In the genomic region with DNA sequence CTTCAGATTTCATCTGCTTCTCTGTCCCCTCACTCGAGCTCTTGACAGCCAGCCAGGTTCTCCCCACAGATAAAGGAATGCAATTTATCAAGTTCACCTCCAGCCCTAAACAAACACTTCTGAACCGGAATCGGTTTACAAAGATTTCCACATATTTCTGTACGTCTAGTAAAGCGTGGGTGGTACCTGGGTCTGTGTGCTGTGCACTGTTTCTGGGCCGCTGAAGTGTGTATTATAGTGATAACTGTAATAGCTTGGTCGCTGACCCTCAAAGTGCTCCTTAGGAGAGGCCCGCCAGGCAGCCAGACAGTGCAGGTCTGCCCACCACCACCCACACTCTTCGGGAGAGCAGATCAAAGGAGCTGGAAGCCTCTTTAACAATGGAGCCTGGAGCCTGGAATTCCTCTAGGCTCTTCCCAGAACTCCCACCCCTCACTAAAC, we compare ENCODE assay signal across 12 mouse cellular contexts. TPM values are rescaled to one million over a fixed set of nuclear protein-coding genes. Genes with fewer than 3 reads are reported as not detected.
DNase-seq lines count a peak whose midpoint lies in the region; ATAC-seq lines count a peak whose summit lies in the region.
"Had no signal": no experiment of that assay in that cellular context is flagged by ENCODE, and none has a peak within 500 bp of the region (broad histone marks: within the 10 kb centered on the region; RNA-seq: fewer than 3 reads in every experiment).

No protein-coding gene starts in this region.

- H3K9me3 ChIP-seq in kidney, embryonic 16.5 days (ENCODE audit: low read length), result no peaks in the 10 kb centered on the region
- H3K9me3 ChIP-seq in embryonic facial prominence, embryonic 12.5 days, result no peaks in the 10 kb centered on the region
- H3K9me3 ChIP-seq: forebrain, embryonic 15.5 days; midbrain, embryonic 12.5 days had no signal

- no peaks in the 10 kb centered on the region for H3K27me3 ChIP-seq in kidney, embryonic 16.5 days (ENCODE audit: insufficient read depth, low read length)
- no peaks in the 10 kb centered on the region for H3K27me3 ChIP-seq in embryonic facial prominence, embryonic 12.5 days
- H3K27me3 ChIP-seq: forebrain, embryonic 15.5 days; midbrain, embryonic 12.5 days had no signal

- DNase-seq in kidney, adult 11 months, result no peak
- peak; percentile 63 for DNase-seq in R1 (ENCODE audit: low read depth, low spot score)
- peak; percentile 65 for DNase-seq in lung, postnatal 10 days
- no peak for DNase-seq in cerebellum, postnatal 25 days
- DNase-seq in thymus, postnatal 10 days (ENCODE audit: low spot score in 2 of 2), result no peak
- no peak for DNase-seq in gastrocnemius, adult 18-20 months (ENCODE audit: low spot score)
- DNase-seq: cerebellum, adult 11-12 months; right cerebral cortex, postnatal 4 days had no signal

- WGBS in kidney, embryonic 16.5 days, result 4% methylated on average over 9 of the region's 9 CpGs
- WGBS in embryonic facial prominence, embryonic 12.5 days, result 22% methylated on average over 9 of the region's 9 CpGs

- peak; percentile 87 for ATAC-seq in kidney, embryonic 16.5 days (ENCODE audit: low FRiP score, low TSS enrichment)
- ATAC-seq in embryonic facial prominence, embryonic 12.5 days (ENCODE audit: insufficient number of reproducible peaks, insufficient read depth, low FRiP score, low TSS enrichment), result no peak
- ATAC-seq: forebrain, embryonic 15.5 days had no signal

- peak overlapping the region; percentile 84 for H3K27ac ChIP-seq in kidney, embryonic 16.5 days (ENCODE audit: low read length)
- H3K27ac ChIP-seq in embryonic facial prominence, embryonic 12.5 days, result peak overlapping the region; percentile 52
- H3K27ac ChIP-seq: forebrain, embryonic 15.5 days; midbrain, embryonic 12.5 days had no signal

- H3K36me3 ChIP-seq in kidney, embryonic 16.5 days (ENCODE audit: insufficient read depth, low read length), result no peaks in the 10 kb centered on the region
- no peaks in the 10 kb centered on the region for H3K36me3 ChIP-seq in embryonic facial prominence, embryonic 12.5 days
- H3K36me3 ChIP-seq: forebrain, embryonic 15.5 days; midbrain, embryonic 12.5 days had no signal

- H3K9ac ChIP-seq in kidney, embryonic 16.5 days (replicated peaks; ENCODE audit: low read length), result peak overlapping the region; percentile 31; the same call in 1 of the 2 replicates
- no peak overlapping the region for H3K9ac ChIP-seq in embryonic facial prominence, embryonic 12.5 days
- H3K9ac ChIP-seq: forebrain, embryonic 15.5 days; midbrain, embryonic 12.5 days had no signal

- peaks cover 31% of the 10 kb centered on the region for H3K4me1 ChIP-seq in kidney, embryonic 16.5 days (ENCODE audit: insufficient read depth, low read length)
- H3K4me1 ChIP-seq in embryonic facial prominence, embryonic 12.5 days, result peaks cover 13% of the 10 kb centered on the region
- H3K4me1 ChIP-seq: forebrain, embryonic 15.5 days had no signal

- H3K4me2 ChIP-seq in kidney, embryonic 16.5 days (replicated peaks; ENCODE audit: low read depth, low read length), result peak overlapping the region; percentile 23
- H3K4me2 ChIP-seq in embryonic facial prominence, embryonic 12.5 days (replicated peaks), result no peak overlapping the region
- H3K4me2 ChIP-seq: forebrain, embryonic 15.5 days; midbrain, embryonic 12.5 days had no signal

- H3K4me3 ChIP-seq in kidney, embryonic 16.5 days (ENCODE audit: low read length), result no peak overlapping the region
- no peak overlapping the region for H3K4me3 ChIP-seq in embryonic facial prominence, embryonic 12.5 days
- H3K4me3 ChIP-seq: forebrain, embryonic 15.5 days; midbrain, embryonic 12.5 days had no signal

RNA-seq across cellular contexts. Expression of a gene that starts 13.9 kb away (rescaled TPM):
- polyA plus RNA-seq in kidney, embryonic 16.5 days (2015; fragmentation: Nextera tagmentation; extraction: Ambion mirVana), result 55.5 and 57.4 TPM in 2 replicates
- polyA plus RNA-seq in embryonic facial prominence, embryonic 12.5 days (2016; fragmentation: Nextera tagmentation; extraction: Ambion mirVana), result 6.8 and 8.3 TPM in 2 replicates
- 1 to 10 TPM; 3.3 to 9.7 TPM for total RNA-seq in gastrocnemius, adult 18-20 months (2021)

Comparison
In these comparisons a context has a peak if more than half of its experiments do, and no peak if none do; other contexts are left out.
1. DNase-seq: peak in R1 (single experiment) and lung, postnatal 10 days (single experiment); none in kidney, adult 11 months (single experiment), cerebellum, postnatal 25 days (0 of 2), thymus, postnatal 10 days (0 of 2) and gastrocnemius, adult 18-20 months (single experiment).